Mouse (Mus musculus): ENCODE results near the gene Muc13.

GRCm38 (mm10) chr16:33775733-33776335 lies 18.0 kb upstream of the Muc13 start:
- TF ChIP-seq CTCF (IDR thresholded peaks at IDR 0.05; ENCODE audit: low read depth) (no peak), EP300 (IDR thresholded peaks at IDR 0.05; ENCODE audit: low read depth) (no peak)
